Mouse (Mus musculus): ENCODE measurements around the gene Exd2.

Exd2 gene

GRCm38 (mm10) chr12:80471926-80472325 is 9.0 kb downstream of the Exd2 start:
- TF ChIP-seq CTCF (conservative IDR thresholded peaks at IDR 0.05; ENCODE audit: low read length) (no peak), NANOG (IDR thresholded peaks at IDR 0.05; ENCODE audit: borderline replicate concordance, low read length) (no peak), POU5F1 (IDR thresholded peaks at IDR 0.05; ENCODE audit: borderline replicate concordance, low read length) (no peak)
- H3K9me3 ChIP-seq (ENCODE audit: low read length) = no peaks in the 10 kb centered on the region
- H3K36me3 ChIP-seq (ENCODE audit: insufficient read depth, low read length) = peaks cover 6% of the 10 kb centered on the region; the same call in 1 of the 2 replicates
- H3K4me3 ChIP-seq (replicated peaks; ENCODE audit: low read length) = no peak overlapping the region
- H3K27me3 ChIP-seq (ENCODE audit: insufficient read depth, low read length) = no peaks in the 10 kb centered on the region
- H3K4me1 ChIP-seq (replicated peaks; ENCODE audit: low read depth, low read length) = peaks cover 13% of the 10 kb centered on the region; the same call in 1 of the 2 replicates

GRCm38 (mm10) chr12:80473731-80474130 is 10.8 kb downstream of the Exd2 start:
- Histone ChIP-seq H3K4me1 (replicated peaks; ENCODE audit: low read depth, low read length) (peaks cover 13% of the 10 kb centered on the region; the same call in 1 of the 2 replicates), H3K27me3 (ENCODE audit: insufficient read depth, low read length) (no peaks in the 10 kb centered on the region), H3K36me3 (ENCODE audit: insufficient read depth, low read length) (peaks cover 7% of the 10 kb centered on the region; the same call in 1 of the 2 replicates), H3K4me3 (replicated peaks; ENCODE audit: low read length) (no peak overlapping the region), H3K9me3 (ENCODE audit: low read length) (no peaks in the 10 kb centered on the region)
- TF ChIP-seq NANOG (IDR thresholded peaks at IDR 0.05; ENCODE audit: borderline replicate concordance, low read length) = no peak
- no peak for TF ChIP-seq POU5F1 (IDR thresholded peaks at IDR 0.05; ENCODE audit: borderline replicate concordance, low read length)
- TF ChIP-seq CTCF (conservative IDR thresholded peaks at IDR 0.05; ENCODE audit: low read length) = no peak

GRCm38 (mm10) chr12:80479986-80480385 is 17.1 kb downstream of the Exd2 start:
- peaks cover 21% of the 10 kb centered on the region for H3K36me3 ChIP-seq (ENCODE audit: insufficient read depth, low read length)
- no peaks in the 10 kb centered on the region for H3K27me3 ChIP-seq (ENCODE audit: insufficient read depth, low read length)
- TF ChIP-seq CTCF (conservative IDR thresholded peaks at IDR 0.05; ENCODE audit: low read length) (no peak), POU5F1 (IDR thresholded peaks at IDR 0.05; ENCODE audit: borderline replicate concordance, low read length) (no peak), NANOG (IDR thresholded peaks at IDR 0.05; ENCODE audit: borderline replicate concordance, low read length) (no peak)
- no peaks in the 10 kb centered on the region for H3K9me3 ChIP-seq (ENCODE audit: low read length)
- H3K4me3 ChIP-seq (replicated peaks; ENCODE audit: low read length) = no peak overlapping the region
- H3K4me1 ChIP-seq (replicated peaks; ENCODE audit: low read depth, low read length) = peaks cover 6% of the 10 kb centered on the region

- H3K4me3 ChIP-seq (replicated peaks; ENCODE audit: low read length) = no peak overlapping the region
- H3K27me3 ChIP-seq (ENCODE audit: insufficient read depth, low read length) = no peaks in the 10 kb centered on the region
- TF ChIP-seq CTCF (conservative IDR thresholded peaks at IDR 0.05; ENCODE audit: low read length) = peak; percentile 90
- no peak for TF ChIP-seq POU5F1 (IDR thresholded peaks at IDR 0.05; ENCODE audit: borderline replicate concordance, low read length)
- TF ChIP-seq NANOG (IDR thresholded peaks at IDR 0.05; ENCODE audit: borderline replicate concordance, low read length) = no peak
- no peaks in the 10 kb centered on the region for H3K9me3 ChIP-seq (ENCODE audit: low read length)
- peaks cover 18% of the 10 kb centered on the region for H3K36me3 ChIP-seq (ENCODE audit: insufficient read depth, low read length)
- peaks cover 35% of the 10 kb centered on the region for H3K4me1 ChIP-seq (replicated peaks; ENCODE audit: low read depth, low read length)
Observed at GRCm38 (mm10) chr12:80483397-80483796, 20.5 kb downstream of the Exd2 start.

GRCm38 (mm10) chr12:80493311-80493710 is 30.4 kb downstream of the Exd2 start:
- H3K4me3 ChIP-seq (replicated peaks; ENCODE audit: low read length) = no peak overlapping the region
- TF ChIP-seq CTCF (conservative IDR thresholded peaks at IDR 0.05; ENCODE audit: low read length) = peak; percentile 39; the same call in 1 of the 2 replicates
- TF ChIP-seq NANOG (IDR thresholded peaks at IDR 0.05; ENCODE audit: borderline replicate concordance, low read length) = no peak
- no peak for TF ChIP-seq POU5F1 (IDR thresholded peaks at IDR 0.05; ENCODE audit: borderline replicate concordance, low read length)
- peaks cover 5% of the 10 kb centered on the region for H3K4me1 ChIP-seq (replicated peaks; ENCODE audit: low read depth, low read length)
- H3K9me3 ChIP-seq (ENCODE audit: low read length) = no peaks in the 10 kb centered on the region
- H3K36me3 ChIP-seq (ENCODE audit: insufficient read depth, low read length) = peaks cover 37% of the 10 kb centered on the region
- H3K27me3 ChIP-seq (ENCODE audit: insufficient read depth, low read length) = no peaks in the 10 kb centered on the region

- peaks cover 20% of the 10 kb centered on the region for H3K36me3 ChIP-seq (ENCODE audit: insufficient read depth, low read length)
- TF ChIP-seq POU5F1 (IDR thresholded peaks at IDR 0.05; ENCODE audit: borderline replicate concordance, low read length) = no peak
- TF ChIP-seq CTCF (conservative IDR thresholded peaks at IDR 0.05; ENCODE audit: low read length) = no peak
- no peak for TF ChIP-seq NANOG (IDR thresholded peaks at IDR 0.05; ENCODE audit: borderline replicate concordance, low read length)
- H3K9me3 ChIP-seq (ENCODE audit: low read length) = no peaks in the 10 kb centered on the region
- H3K4me3 ChIP-seq (replicated peaks; ENCODE audit: low read length) = no peak overlapping the region
- no peaks in the 10 kb centered on the region for H3K27me3 ChIP-seq (ENCODE audit: insufficient read depth, low read length)
- peaks cover 5% of the 10 kb centered on the region for H3K4me1 ChIP-seq (replicated peaks; ENCODE audit: low read depth, low read length)
Observed at GRCm38 (mm10) chr12:80495691-80496090, 32.8 kb downstream of the Exd2 start.

- Histone ChIP-seq H3K9me3 (ENCODE audit: low read length) (no peaks in the 10 kb centered on the region), H3K36me3 (ENCODE audit: insufficient read depth, low read length) (peaks cover 3% of the 10 kb centered on the region; the same call in 1 of the 2 replicates), H3K4me3 (replicated peaks; ENCODE audit: low read length) (no peak overlapping the region), H3K4me1 (replicated peaks; ENCODE audit: low read depth, low read length) (peaks cover 5% of the 10 kb centered on the region), H3K27me3 (ENCODE audit: insufficient read depth, low read length) (no peaks in the 10 kb centered on the region)
- TF ChIP-seq CTCF (conservative IDR thresholded peaks at IDR 0.05; ENCODE audit: low read length) (no peak), POU5F1 (IDR thresholded peaks at IDR 0.05; ENCODE audit: borderline replicate concordance, low read length) (no peak)
Observed at GRCm38 (mm10) chr12:80498356-80498755, 35.5 kb downstream of the Exd2 start.

- TF ChIP-seq CTCF (conservative IDR thresholded peaks at IDR 0.05; ENCODE audit: low read length) = no peak
- TF ChIP-seq POU5F1 (IDR thresholded peaks at IDR 0.05; ENCODE audit: borderline replicate concordance, low read length) = no peak
- no peak for TF ChIP-seq NANOG (IDR thresholded peaks at IDR 0.05; ENCODE audit: borderline replicate concordance, low read length)
- H3K27me3 ChIP-seq (ENCODE audit: insufficient read depth, low read length) = no peaks in the 10 kb centered on the region
- no peak overlapping the region for H3K4me3 ChIP-seq (replicated peaks; ENCODE audit: low read length)
- peaks cover 3% of the 10 kb centered on the region; the same call in 1 of the 2 replicates for H3K36me3 ChIP-seq (ENCODE audit: insufficient read depth, low read length)
- H3K4me1 ChIP-seq (replicated peaks; ENCODE audit: low read depth, low read length) = peaks cover 5% of the 10 kb centered on the region
- H3K9me3 ChIP-seq (ENCODE audit: low read length) = no peaks in the 10 kb centered on the region
Observed at GRCm38 (mm10) chr12:80500506-80500905, 37.6 kb downstream of the Exd2 start.

- no peak overlapping the region for H3K4me3 ChIP-seq (replicated peaks; ENCODE audit: low read length)
- H3K27me3 ChIP-seq (ENCODE audit: insufficient read depth, low read length) = peaks cover 22% of the 10 kb centered on the region
- TF ChIP-seq POU5F1 (IDR thresholded peaks at IDR 0.05; ENCODE audit: borderline replicate concordance, low read length) (no peak), NANOG (IDR thresholded peaks at IDR 0.05; ENCODE audit: borderline replicate concordance, low read length) (no peak), CTCF (conservative IDR thresholded peaks at IDR 0.05; ENCODE audit: low read length) (no peak)
- no peaks in the 10 kb centered on the region for H3K4me1 ChIP-seq (replicated peaks; ENCODE audit: low read depth, low read length)
- no peaks in the 10 kb centered on the region for H3K9me3 ChIP-seq (ENCODE audit: low read length)
- no peaks in the 10 kb centered on the region for H3K36me3 ChIP-seq (ENCODE audit: insufficient read depth, low read length)
Observed at GRCm38 (mm10) chr12:80504718-80505117, 41.8 kb downstream of the Exd2 start.

Measured in E14TG2a.4 (cell line).